Mouse (Mus musculus): ENCODE measurements around the gene Dnal1. TPM values are rescaled to one million over a fixed set of nuclear protein-coding genes. Genes with fewer than 3 reads are reported as not detected.
A peak's percentile ranks its signal among the peaks of the same experiment; 100 is the strongest.

Gene Dnal1
- total and polyA plus RNA-seq, 2 experiments from 2014 or later: 9.7 to 10.9 TPM

DNA sequence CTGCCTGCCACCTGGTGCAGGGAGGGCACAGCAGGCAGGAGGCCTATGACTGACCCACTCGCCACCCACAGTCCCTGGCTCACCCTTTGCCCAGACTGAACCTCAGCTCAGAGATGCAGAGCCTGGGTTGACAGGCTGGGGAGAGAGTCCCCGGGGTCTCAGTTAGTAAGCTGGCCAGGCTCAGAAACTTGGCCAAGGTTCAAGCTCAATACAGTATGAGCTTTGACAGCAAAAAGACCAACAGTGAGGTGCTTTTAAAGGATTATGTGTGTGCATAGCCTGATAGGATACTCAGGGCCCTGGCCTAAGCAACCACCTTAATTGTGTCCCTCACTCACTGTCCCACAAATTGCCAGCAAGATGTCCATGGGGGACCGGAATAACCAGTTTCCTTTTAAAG lies 65.9 kb downstream of the Dnal1 start:
- Histone ChIP-seq H3K36me3 (ENCODE audit: insufficient read depth, low read length) (no peaks in the 10 kb centered on the region), H3K4me1 (ENCODE audit: insufficient read depth, low read length) (peaks cover 37% of the 10 kb centered on the region), H3K9me3 (ENCODE audit: low read length) (no peaks in the 10 kb centered on the region), H3K4me2 (ENCODE audit: low read depth, low read length) (no peak overlapping the region; the same call in 1 of the 2 replicates), H3K27ac (peak overlapping the region; percentile 36; the same call in 1 of the 2 replicates), H3K9ac (replicated peaks; ENCODE audit: low read length) (no peak overlapping the region), H3K27me3 (ENCODE audit: insufficient read depth, low read length) (no peaks in the 10 kb centered on the region), H3K4me3 (ENCODE audit: low read length) (no peak overlapping the region)
- ATAC-seq (no peak), DNase-seq (ENCODE audit: low spot score) (no peak)
- TF ChIP-seq CTCF (IDR thresholded peaks at IDR 0.05; ENCODE audit: low read depth): no peak
- WGBS: 46% methylated on average over 3 of the region's 3 CpGs

- H3K9ac ChIP-seq (replicated peaks; ENCODE audit: low read length): no peak overlapping the region
- peak; percentile 19; the same call in 1 of the 2 replicates for TF ChIP-seq CTCF (IDR thresholded peaks at IDR 0.05; ENCODE audit: low read depth)
- H3K4me2 ChIP-seq (ENCODE audit: low read depth, low read length): peak overlapping the region; percentile 27
- 29% methylated on average over 8 of the region's 8 CpGs for WGBS
- no peak overlapping the region for H3K4me3 ChIP-seq (ENCODE audit: low read length)
- no peaks in the 10 kb centered on the region for H3K36me3 ChIP-seq (ENCODE audit: insufficient read depth, low read length)
- DNase-seq (ENCODE audit: low spot score) (peak; percentile 72), ATAC-seq (peak; percentile 71)
- H3K27me3 ChIP-seq (ENCODE audit: insufficient read depth, low read length): no peaks in the 10 kb centered on the region
- no peak overlapping the region for H3K27ac ChIP-seq
- H3K9me3 ChIP-seq (ENCODE audit: low read length): no peaks in the 10 kb centered on the region
- peaks cover 29% of the 10 kb centered on the region for H3K4me1 ChIP-seq (ENCODE audit: insufficient read depth, low read length)
Measured at GRCm38 (mm10) chr12:84180701-84181435, 66.7 kb downstream of the Dnal1 start.

GRCm38 (mm10) chr12:84181999-84182398 lies 67.8 kb downstream of the Dnal1 start:
- TF ChIP-seq CTCF (IDR thresholded peaks at IDR 0.05; ENCODE audit: low read depth): no peak
- no peak overlapping the region for H3K27ac ChIP-seq
- ATAC-seq (no peak), DNase-seq (ENCODE audit: low spot score) (no peak)
- H3K27me3 ChIP-seq (ENCODE audit: insufficient read depth, low read length): no peaks in the 10 kb centered on the region
- WGBS: 23% methylated on average over 6 of the region's 6 CpGs
- no peak overlapping the region for H3K4me3 ChIP-seq (ENCODE audit: low read length)
- no peaks in the 10 kb centered on the region for H3K9me3 ChIP-seq (ENCODE audit: low read length)
- no peaks in the 10 kb centered on the region for H3K36me3 ChIP-seq (ENCODE audit: insufficient read depth, low read length)
- H3K9ac ChIP-seq (replicated peaks; ENCODE audit: low read length): no peak overlapping the region
- H3K4me2 ChIP-seq (ENCODE audit: low read depth, low read length): peak overlapping the region; percentile 27
- peaks cover 28% of the 10 kb centered on the region; the same call in 1 of the 2 replicates for H3K4me1 ChIP-seq (ENCODE audit: insufficient read depth, low read length)

- Histone ChIP-seq H3K4me1 (ENCODE audit: insufficient read depth, low read length) (peaks cover 44% of the 10 kb centered on the region), H3K36me3 (ENCODE audit: insufficient read depth, low read length) (no peaks in the 10 kb centered on the region), H3K27me3 (ENCODE audit: insufficient read depth, low read length) (no peaks in the 10 kb centered on the region), H3K9me3 (ENCODE audit: low read length) (no peaks in the 10 kb centered on the region), H3K27ac (no peak overlapping the region), H3K4me3 (ENCODE audit: low read length) (no peak overlapping the region), H3K9ac (replicated peaks; ENCODE audit: low read length) (no peak overlapping the region), H3K4me2 (ENCODE audit: low read depth, low read length) (no peak overlapping the region)
- ATAC-seq (no peak), DNase-seq (ENCODE audit: low spot score) (no peak)
- 68% methylated on average over 5 of the region's 5 CpGs for WGBS
- TF ChIP-seq CTCF (IDR thresholded peaks at IDR 0.05; ENCODE audit: low read depth): no peak
Measured at GRCm38 (mm10) chr12:84184979-84185378, 70.8 kb downstream of the Dnal1 start.

- no peak overlapping the region for H3K4me3 ChIP-seq (ENCODE audit: low read length)
- DNase-seq (ENCODE audit: low spot score) (no peak), ATAC-seq (no peak)
- H3K9ac ChIP-seq (replicated peaks; ENCODE audit: low read length): no peak overlapping the region
- no peaks in the 10 kb centered on the region for H3K27me3 ChIP-seq (ENCODE audit: insufficient read depth, low read length)
- no peak for TF ChIP-seq CTCF (IDR thresholded peaks at IDR 0.05; ENCODE audit: low read depth)
- no peak overlapping the region for H3K27ac ChIP-seq
- H3K4me2 ChIP-seq (ENCODE audit: low read depth, low read length): no peak overlapping the region
- WGBS: 76% methylated on average over 6 of the region's 6 CpGs
- no peaks in the 10 kb centered on the region for H3K9me3 ChIP-seq (ENCODE audit: low read length)
- H3K4me1 ChIP-seq (ENCODE audit: insufficient read depth, low read length): peaks cover 49% of the 10 kb centered on the region
- no peaks in the 10 kb centered on the region for H3K36me3 ChIP-seq (ENCODE audit: insufficient read depth, low read length)
Measured at GRCm38 (mm10) chr12:84185547-84185946, 71.4 kb downstream of the Dnal1 start.

DNA sequence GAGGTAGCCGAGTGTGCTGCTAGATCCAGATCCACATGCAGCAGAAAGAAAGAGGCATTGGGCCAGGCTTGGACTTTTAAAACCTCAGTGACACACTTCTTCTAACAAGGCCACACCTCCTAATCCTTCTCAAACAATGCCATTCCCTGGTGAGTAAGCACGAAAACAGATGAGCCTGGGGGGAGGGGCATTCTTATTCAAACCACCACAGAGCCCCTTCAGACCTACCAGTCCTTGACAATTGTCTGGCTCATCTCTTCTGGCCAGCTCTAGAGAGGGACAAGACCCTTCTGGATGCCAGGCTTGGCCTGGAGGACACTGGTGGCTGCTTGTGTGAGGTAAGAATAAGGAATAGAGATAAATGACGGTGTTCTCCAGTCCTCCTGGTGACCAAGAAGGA lies 72.4 kb downstream of the Dnal1 start:
- no peak for TF ChIP-seq CTCF (IDR thresholded peaks at IDR 0.05; ENCODE audit: low read depth)

DNA sequence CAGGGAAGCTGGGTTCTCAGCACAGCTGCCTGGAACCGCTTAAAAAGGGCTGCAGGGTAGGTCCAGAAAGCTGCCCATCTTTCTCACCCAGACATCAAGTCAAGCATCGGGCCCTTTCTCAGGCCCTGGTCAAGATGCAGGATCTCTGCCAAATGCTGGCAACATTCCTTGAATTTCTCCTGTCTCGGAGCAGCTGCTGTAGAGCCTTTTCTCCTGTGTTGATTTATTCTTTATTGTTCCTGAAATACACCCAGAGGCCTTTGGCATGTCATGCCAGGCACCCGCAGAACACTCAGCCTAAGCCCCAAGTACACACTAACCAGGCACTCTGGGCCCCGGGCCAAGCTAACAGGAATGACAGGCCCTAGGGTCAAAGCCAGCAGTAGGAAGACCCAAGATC lies 72.8 kb downstream of the Dnal1 start:
- peak; percentile 18; the same call in 1 of the 2 replicates for ATAC-seq
- H3K9ac ChIP-seq (replicated peaks; ENCODE audit: low read length): no peak overlapping the region
- 32% methylated on average over 5 of the region's 5 CpGs for WGBS

More for the DNA sequence above, 72.4 kb downstream of the Dnal1 start:
- no peak overlapping the region for H3K4me3 ChIP-seq (ENCODE audit: low read length)
- no peak overlapping the region for H3K9ac ChIP-seq (replicated peaks; ENCODE audit: low read length)
- DNase-seq (ENCODE audit: low spot score) (no peak), ATAC-seq (peak; percentile 8; the same call in 1 of the 2 replicates)
- peaks cover 44% of the 10 kb centered on the region for H3K4me1 ChIP-seq (ENCODE audit: insufficient read depth, low read length)
- no peaks in the 10 kb centered on the region for H3K9me3 ChIP-seq (ENCODE audit: low read length)
- H3K4me2 ChIP-seq (ENCODE audit: low read depth, low read length): no peak overlapping the region
- no peaks in the 10 kb centered on the region for H3K27me3 ChIP-seq (ENCODE audit: insufficient read depth, low read length)
- peak overlapping the region; percentile 29; the same call in 1 of the 2 replicates for H3K27ac ChIP-seq
- WGBS: 48% methylated on average over 3 of the region's 3 CpGs
- no peaks in the 10 kb centered on the region for H3K36me3 ChIP-seq (ENCODE audit: insufficient read depth, low read length)

More for the DNA sequence above, 72.8 kb downstream of the Dnal1 start:
- Histone ChIP-seq H3K4me2 (ENCODE audit: low read depth, low read length) (no peak overlapping the region), H3K4me3 (ENCODE audit: low read length) (no peak overlapping the region), H3K27ac (peak overlapping the region; percentile 29; the same call in 1 of the 2 replicates), H3K9me3 (ENCODE audit: low read length) (no peaks in the 10 kb centered on the region), H3K4me1 (ENCODE audit: insufficient read depth, low read length) (peaks cover 44% of the 10 kb centered on the region), H3K36me3 (ENCODE audit: insufficient read depth, low read length) (no peaks in the 10 kb centered on the region), H3K27me3 (ENCODE audit: insufficient read depth, low read length) (no peaks in the 10 kb centered on the region)
- peak; percentile 73 for DNase-seq (ENCODE audit: low spot score)
- no peak for TF ChIP-seq CTCF (IDR thresholded peaks at IDR 0.05; ENCODE audit: low read depth)
